Mouse (Mus musculus): ENCODE measurements around the gene Hapln2.
A peak's percentile ranks its signal among the peaks of the same experiment; 100 is the strongest.

DNA sequence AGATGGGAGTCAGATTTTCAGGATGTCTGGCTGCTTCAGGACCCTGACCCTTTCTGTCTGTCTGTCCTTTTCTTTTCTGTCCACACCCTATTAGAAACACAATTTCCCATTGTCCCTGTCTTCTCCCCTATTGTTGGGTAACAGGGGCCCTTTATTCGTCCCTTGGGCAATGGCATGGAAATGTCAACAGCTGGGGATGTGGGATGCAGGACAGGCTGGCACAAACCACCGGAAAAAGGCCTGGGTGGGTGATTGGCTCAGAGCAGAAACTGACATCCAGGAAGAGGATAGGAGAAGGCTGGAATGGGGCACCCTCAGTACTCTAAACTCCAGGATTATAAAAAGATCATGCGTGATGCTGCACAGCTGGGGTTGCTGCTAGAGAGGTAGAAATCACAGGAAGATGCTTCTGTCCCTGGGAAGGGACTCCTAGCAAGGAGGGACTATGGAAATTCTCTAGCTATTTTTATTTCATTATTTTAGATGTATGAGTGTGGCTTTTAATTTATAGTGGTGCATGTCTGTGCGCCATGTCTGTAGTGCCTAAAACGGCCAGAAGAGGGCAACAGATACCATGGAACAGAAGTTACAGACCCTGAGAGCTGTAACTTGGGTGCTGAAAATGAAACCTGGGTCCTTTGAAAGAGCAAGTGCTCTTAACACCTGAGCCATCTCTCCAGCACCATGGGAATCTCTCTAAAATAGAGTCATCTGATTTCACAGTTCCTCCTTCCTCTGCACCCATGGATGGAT lies at the start of gene Hapln2:
- peak; percentile 15; the same call in 1 of the 2 replicates for TF ChIP-seq CTCF (IDR thresholded peaks at IDR 0.05; ENCODE audit: insufficient read depth, low read length)
- no peak for TF ChIP-seq POLR2A (IDR thresholded peaks at IDR 0.05; ENCODE audit: borderline replicate concordance, extremely low read depth, low read depth, low read length)
